Mouse (Mus musculus): ENCODE measurements around the gene Tmem266. TPM values are rescaled to one million over a fixed set of nuclear protein-coding genes. Genes with fewer than 3 reads are reported as not detected.

Tmem266 gene
- polyA plus RNA-seq, 1 experiment: not detected

- H3K4me1 ChIP-seq (ENCODE audit: control insufficient read depth, insufficient read depth, low read length): peaks cover 21% of the 10 kb centered on the region
- no peak for TF ChIP-seq CTCF (IDR thresholded peaks at IDR 0.05; ENCODE audit: low read depth, low read length)
- no peak for TF ChIP-seq POLR2A (IDR thresholded peaks at IDR 0.05; ENCODE audit: borderline replicate concordance, low read depth, low read length)
- 0 out of 2 replicates have a peak overlapping the region, but pooled peaks have one; percentile 5 for H3K27ac ChIP-seq (ENCODE audit: insufficient read depth, low read depth, low read length)
- H3K4me3 ChIP-seq (ENCODE audit: insufficient read depth, low read length): 0 out of 2 replicates have a peak overlapping the region, but pooled peaks have one; percentile 10
Observed at GRCm38 (mm10) chr9:55387862-55388505, 61.3 kb downstream of the Tmem266 start.

GRCm38 (mm10) chr9:55391909-55392658, 65.4 kb downstream of the Tmem266 start:
- Histone ChIP-seq H3K4me3 (ENCODE audit: insufficient read depth, low read length) (no peak overlapping the region), H3K4me1 (ENCODE audit: control insufficient read depth, insufficient read depth, low read length) (peaks cover 34% of the 10 kb centered on the region), H3K27ac (ENCODE audit: insufficient read depth, low read depth, low read length) (no peak overlapping the region)
- TF ChIP-seq POLR2A (IDR thresholded peaks at IDR 0.05; ENCODE audit: borderline replicate concordance, low read depth, low read length) (no peak), CTCF (IDR thresholded peaks at IDR 0.05; ENCODE audit: low read depth, low read length) (peak; percentile 82)

- Histone ChIP-seq H3K4me3 (ENCODE audit: insufficient read depth, low read length) (no peak overlapping the region), H3K4me1 (ENCODE audit: control insufficient read depth, insufficient read depth, low read length) (peaks cover 16% of the 10 kb centered on the region), H3K27ac (ENCODE audit: insufficient read depth, low read depth, low read length) (no peak overlapping the region)
- no peak for TF ChIP-seq CTCF (IDR thresholded peaks at IDR 0.05; ENCODE audit: low read depth, low read length)
- TF ChIP-seq POLR2A (IDR thresholded peaks at IDR 0.05; ENCODE audit: borderline replicate concordance, low read depth, low read length): no peak
Observed at GRCm38 (mm10) chr9:55395650-55396049, 68.9 kb downstream of the Tmem266 start.

- no peak for TF ChIP-seq CTCF (IDR thresholded peaks at IDR 0.05; ENCODE audit: low read depth, low read length)
- no peak for TF ChIP-seq POLR2A (IDR thresholded peaks at IDR 0.05; ENCODE audit: borderline replicate concordance, low read depth, low read length)
- peaks cover 13% of the 10 kb centered on the region for H3K4me1 ChIP-seq (ENCODE audit: control insufficient read depth, insufficient read depth, low read length)
- H3K4me3 ChIP-seq (ENCODE audit: insufficient read depth, low read length): no peak overlapping the region
- no peak overlapping the region for H3K27ac ChIP-seq (ENCODE audit: insufficient read depth, low read depth, low read length)
Observed at GRCm38 (mm10) chr9:55398985-55399554, 72.4 kb downstream of the Tmem266 start.

- TF ChIP-seq CTCF (IDR thresholded peaks at IDR 0.05; ENCODE audit: low read depth, low read length) (no peak), POLR2A (IDR thresholded peaks at IDR 0.05; ENCODE audit: borderline replicate concordance, low read depth, low read length) (no peak)
- Histone ChIP-seq H3K4me1 (ENCODE audit: control insufficient read depth, insufficient read depth, low read length) (no peaks in the 10 kb centered on the region), H3K27ac (ENCODE audit: insufficient read depth, low read depth, low read length) (no peak overlapping the region), H3K4me3 (ENCODE audit: insufficient read depth, low read length) (no peak overlapping the region)
Observed at GRCm38 (mm10) chr9:55402276-55402675, 75.6 kb downstream of the Tmem266 start.

GRCm38 (mm10) chr9:55404256-55404655, 77.5 kb downstream of the Tmem266 start:
- no peak for TF ChIP-seq CTCF (IDR thresholded peaks at IDR 0.05; ENCODE audit: low read depth, low read length)
- TF ChIP-seq POLR2A (IDR thresholded peaks at IDR 0.05; ENCODE audit: borderline replicate concordance, low read depth, low read length): no peak
- Histone ChIP-seq H3K27ac (ENCODE audit: insufficient read depth, low read depth, low read length) (no peak overlapping the region), H3K4me1 (ENCODE audit: control insufficient read depth, insufficient read depth, low read length) (no peaks in the 10 kb centered on the region), H3K4me3 (ENCODE audit: insufficient read depth, low read length) (no peak overlapping the region)

GRCm38 (mm10) chr9:55404976-55405702, 78.4 kb downstream of the Tmem266 start:
- H3K4me3 ChIP-seq (ENCODE audit: insufficient read depth, low read length): no peak overlapping the region
- no peak overlapping the region for H3K27ac ChIP-seq (ENCODE audit: insufficient read depth, low read depth, low read length)
- H3K4me1 ChIP-seq (ENCODE audit: control insufficient read depth, insufficient read depth, low read length): no peaks in the 10 kb centered on the region
- TF ChIP-seq POLR2A (IDR thresholded peaks at IDR 0.05; ENCODE audit: borderline replicate concordance, low read depth, low read length) (no peak), CTCF (IDR thresholded peaks at IDR 0.05; ENCODE audit: low read depth, low read length) (no peak)

GRCm38 (mm10) chr9:55406773-55407172, 80.1 kb downstream of the Tmem266 start:
- Histone ChIP-seq H3K4me1 (ENCODE audit: control insufficient read depth, insufficient read depth, low read length) (no peaks in the 10 kb centered on the region), H3K27ac (ENCODE audit: insufficient read depth, low read depth, low read length) (no peak overlapping the region), H3K4me3 (ENCODE audit: insufficient read depth, low read length) (no peak overlapping the region)
- TF ChIP-seq POLR2A (IDR thresholded peaks at IDR 0.05; ENCODE audit: borderline replicate concordance, low read depth, low read length): no peak
- TF ChIP-seq CTCF (IDR thresholded peaks at IDR 0.05; ENCODE audit: low read depth, low read length): no peak

- TF ChIP-seq CTCF (IDR thresholded peaks at IDR 0.05; ENCODE audit: low read depth, low read length): no peak
- TF ChIP-seq POLR2A (IDR thresholded peaks at IDR 0.05; ENCODE audit: borderline replicate concordance, low read depth, low read length): no peak
- H3K4me1 ChIP-seq (ENCODE audit: control insufficient read depth, insufficient read depth, low read length): no peaks in the 10 kb centered on the region
- no peak overlapping the region for H3K4me3 ChIP-seq (ENCODE audit: insufficient read depth, low read length)
- H3K27ac ChIP-seq (ENCODE audit: insufficient read depth, low read depth, low read length): no peak overlapping the region
Observed at GRCm38 (mm10) chr9:55408851-55409250, 82.1 kb downstream of the Tmem266 start.

All from bone marrow macrophage, adult 2 months (primary cell).